Mouse (Mus musculus) hindbrain, embryonic 15.5 days (tissue): ENCODE measurements around the gene Susd5. TPM values are rescaled to one million over a fixed set of nuclear protein-coding genes. Genes with fewer than 3 reads are reported as not detected.

ENCODE experiments used
- ATAC-seq: fragments of 200-750 bp; cut with Nextera tagmentation; 2 replicates; pipeline ENCODE4 v1.8.0; 2017; ENCODE audit warnings: low read depth, moderate number of reproducible peaks, moderate TSS enrichment; ENCODE audit not compliant: low FRiP score
- H3K27ac ChIP-seq: fragments of 300-500 bp; sonication (generic); replicated peaks from 2 replicates; pipeline ENCODE4 v1.5.1; 2015; ENCODE audit warnings: mild to moderate bottlenecking, inconsistent platforms
- H3K27me3 ChIP-seq: fragments of 300-500 bp; sonication (generic); 2 replicates; pipeline ENCODE4 v1.6.1; 2015; ENCODE audit warnings: control low read depth, inconsistent platforms
- H3K36me3 ChIP-seq: fragments of 300-500 bp; sonication (generic); 2 replicates; pipeline ENCODE4 v1.6.1; 2015; ENCODE audit warnings: control low read depth, inconsistent platforms
- H3K4me1 ChIP-seq: fragments of 300-500 bp; sonication (generic); replicated peaks from 2 replicates; pipeline ENCODE4 v1.6.1; 2015; ENCODE audit warnings: control low read depth, inconsistent platforms
- H3K4me2 ChIP-seq: fragments of 300-500 bp; sonication (generic); 2 replicates; pipeline ENCODE4 v1.6.1; 2015; ENCODE audit warnings: moderate library complexity, mild to moderate bottlenecking, inconsistent platforms
- H3K4me3 ChIP-seq: fragments of 300-500 bp; sonication (generic); 2 replicates; pipeline ENCODE4 v1.5.1; 2015; ENCODE audit warnings: mild to moderate bottlenecking, inconsistent platforms
- H3K9ac ChIP-seq: fragments of 300-500 bp; sonication (generic); 2 replicates; pipeline ENCODE4 v1.6.1; 2015; ENCODE audit warnings: inconsistent platforms
- H3K9me3 ChIP-seq: fragments of 300-500 bp; sonication (generic); 2 replicates; pipeline ENCODE4 v1.6.1; 2016; ENCODE audit warnings: control low read depth, inconsistent platforms
- WGBS: fragments of 180-500 bp; shearing (Covaris S2); methylation state at CpG from one replicate; pipeline ENCODE4 v1.1.7; 2015; 5-methylcytosine and 5-hydroxymethylcytosine counted together
- polyA plus RNA-seq: library from polyadenylated mRNA; unstranded; fragments of >200 nt; fragmentation: Nextera tagmentation; extraction: Ambion mirVana; gene quantifications from 2 replicates; pipeline ENCODE4 v1.2.1, GENCODE M21; 2015

The Susd5 gene
- polyA plus RNA-seq, 1 experiment from 2014 or later, result 1.1 TPM

- WGBS, result under 1% methylated on average over 46 of the region's 52 CpGs
- peak; percentile 96 for ATAC-seq
- Histone ChIP-seq H3K4me3 (peak overlapping the region; percentile 53), H3K36me3 (no peaks in the 10 kb centered on the region), H3K4me1 (peaks cover 12% of the 10 kb centered on the region), H3K9me3 (no peaks in the 10 kb centered on the region), H3K9ac (peak overlapping the region; percentile 48), H3K27ac (peak overlapping the region; percentile 79), H3K27me3 (no peaks in the 10 kb centered on the region), H3K4me2 (peak overlapping the region; percentile 71)
Observed at GRCm38 (mm10) chr9:114026261-114026934, 30.5 kb upstream of the Susd5 start.

GRCm38 (mm10) chr9:114040945-114041344 is 16.0 kb upstream of the Susd5 start:
- ATAC-seq, result no peak
- WGBS, result 81% methylated on average over 4 of the region's 4 CpGs

GRCm38 (mm10) chr9:114042490-114042889 is 14.4 kb upstream of the Susd5 start:
- Histone ChIP-seq H3K9ac (no peak overlapping the region), H3K4me2 (no peak overlapping the region), H3K9me3 (no peaks in the 10 kb centered on the region), H3K4me1 (no peaks in the 10 kb centered on the region), H3K4me3 (no peak overlapping the region), H3K36me3 (no peaks in the 10 kb centered on the region), H3K27ac (no peak overlapping the region), H3K27me3 (no peaks in the 10 kb centered on the region)
- 37% methylated on average over 6 of the region's 6 CpGs for WGBS
- ATAC-seq, result 0 out of 2 replicates have a peak, but pooled peaks have one; percentile 61

More at GRCm38 (mm10) chr9:114040945-114041344, 16.0 kb upstream of the Susd5 start:
- Histone ChIP-seq H3K36me3 (no peaks in the 10 kb centered on the region), H3K9me3 (no peaks in the 10 kb centered on the region), H3K4me1 (no peaks in the 10 kb centered on the region), H3K27ac (no peak overlapping the region), H3K27me3 (no peaks in the 10 kb centered on the region), H3K9ac (no peak overlapping the region), H3K4me3 (no peak overlapping the region), H3K4me2 (no peak overlapping the region)

- Histone ChIP-seq H3K9me3 (no peaks in the 10 kb centered on the region), H3K4me2 (no peak overlapping the region), H3K36me3 (no peaks in the 10 kb centered on the region), H3K27ac (no peak overlapping the region), H3K9ac (no peak overlapping the region), H3K4me3 (no peak overlapping the region), H3K4me1 (no peaks in the 10 kb centered on the region), H3K27me3 (no peaks in the 10 kb centered on the region)
- no peak for ATAC-seq
- WGBS, result 61% methylated on average over 3 of the region's 3 CpGs
Observed at GRCm38 (mm10) chr9:114044446-114044845, 12.5 kb upstream of the Susd5 start.

- no peak for ATAC-seq
- Histone ChIP-seq H3K9ac (no peak within 1 kb of the TSS), H3K4me3 (no peak within 1 kb of the TSS), H3K27me3 (no peaks in the 10 kb centered on the region), H3K36me3 (no peaks in the 10 kb centered on the region), H3K27ac (no peak within 1 kb of the TSS), H3K9me3 (no peaks in the 10 kb centered on the region), H3K4me1 (no peaks in the 10 kb centered on the region), H3K4me2 (no peak within 1 kb of the TSS)
- WGBS, result 84% methylated on average over 10 of the region's 10 CpGs
Observed at GRCm38 (mm10) chr9:114046028-114046427, 10.9 kb upstream of the Susd5 start, which contains the start of gene Fbxl2. TSS of gene Fbxl2 (minus strand) at chr9:114046191.

- no peak for ATAC-seq
- H3K9me3 ChIP-seq, result no peaks in the 10 kb centered on the region
- no peak overlapping the region for H3K4me2 ChIP-seq
- H3K4me1 ChIP-seq, result no peaks in the 10 kb centered on the region
- 94% methylated on average over 7 of the region's 7 CpGs for WGBS
- no peaks in the 10 kb centered on the region for H3K36me3 ChIP-seq
- H3K9ac ChIP-seq, result no peak overlapping the region
- no peak overlapping the region for H3K4me3 ChIP-seq
- H3K27ac ChIP-seq, result no peak overlapping the region
- H3K27me3 ChIP-seq, result no peaks in the 10 kb centered on the region
Observed at GRCm38 (mm10) chr9:114046676-114047075, 10.3 kb upstream of the Susd5 start.

GRCm38 (mm10) chr9:114050106-114050505 is 6.8 kb upstream of the Susd5 start:
- no peak overlapping the region for H3K9ac ChIP-seq
- H3K27me3 ChIP-seq, result 0 out of 2 replicates have a peak, but pooled peaks cover 1% of the 10 kb centered on the region
- WGBS, result 85% methylated on average over 7 of the region's 7 CpGs
- no peaks in the 10 kb centered on the region for H3K36me3 ChIP-seq
- no peaks in the 10 kb centered on the region for H3K9me3 ChIP-seq
- ATAC-seq, result no peak
- H3K4me1 ChIP-seq, result no peaks in the 10 kb centered on the region
- no peak overlapping the region for H3K27ac ChIP-seq
- no peak overlapping the region for H3K4me2 ChIP-seq
- H3K4me3 ChIP-seq, result no peak overlapping the region

GRCm38 (mm10) chr9:114050778-114051177 is 6.2 kb upstream of the Susd5 start:
- Histone ChIP-seq H3K36me3 (no peaks in the 10 kb centered on the region), H3K9me3 (no peaks in the 10 kb centered on the region), H3K4me3 (no peak overlapping the region), H3K27me3 (0 out of 2 replicates have a peak, but pooled peaks cover 7% of the 10 kb centered on the region), H3K9ac (no peak overlapping the region), H3K27ac (no peak overlapping the region), H3K4me2 (no peak overlapping the region), H3K4me1 (no peaks in the 10 kb centered on the region)
- WGBS, result 90% methylated on average over 16 of the region's 16 CpGs
- no peak for ATAC-seq

- Histone ChIP-seq H3K9me3 (no peaks in the 10 kb centered on the region), H3K9ac (no peak overlapping the region), H3K27me3 (peaks cover 17% of the 10 kb centered on the region), H3K27ac (no peak overlapping the region), H3K4me1 (peaks cover 3% of the 10 kb centered on the region; the same call in 1 of the 2 replicates), H3K36me3 (no peaks in the 10 kb centered on the region), H3K4me2 (no peak overlapping the region), H3K4me3 (no peak overlapping the region)
- 80% methylated on average over 4 of the region's 4 CpGs for WGBS
- ATAC-seq, result no peak
Observed at GRCm38 (mm10) chr9:114052031-114052430, 4.9 kb upstream of the Susd5 start.

- H3K9me3 ChIP-seq, result no peaks in the 10 kb centered on the region
- no peak overlapping the region for H3K27ac ChIP-seq
- H3K27me3 ChIP-seq, result peaks cover 25% of the 10 kb centered on the region
- no peak for ATAC-seq
- no peak overlapping the region for H3K4me3 ChIP-seq
- no peaks in the 10 kb centered on the region for H3K36me3 ChIP-seq
- H3K9ac ChIP-seq, result no peak overlapping the region
- WGBS, result 79% methylated on average over 6 of the region's 6 CpGs
- H3K4me1 ChIP-seq, result peaks cover 8% of the 10 kb centered on the region; the same call in 1 of the 2 replicates
- H3K4me2 ChIP-seq, result no peak overlapping the region
Observed at GRCm38 (mm10) chr9:114052866-114053265, 4.1 kb upstream of the Susd5 start.

- no peaks in the 10 kb centered on the region for H3K27me3 ChIP-seq
- no peak overlapping the region for H3K9ac ChIP-seq
- no peaks in the 10 kb centered on the region for H3K4me1 ChIP-seq
- ATAC-seq, result no peak
- no peak overlapping the region for H3K4me2 ChIP-seq
- H3K36me3 ChIP-seq, result no peaks in the 10 kb centered on the region
- 55% methylated on average over 12 of the region's 12 CpGs for WGBS
- no peak overlapping the region for H3K4me3 ChIP-seq
- no peaks in the 10 kb centered on the region for H3K9me3 ChIP-seq
- H3K27ac ChIP-seq, result no peak overlapping the region
Observed at GRCm38 (mm10) chr9:114068494-114069053, 11.6 kb downstream of the Susd5 start.

GRCm38 (mm10) chr9:114069372-114069771 is 12.4 kb downstream of the Susd5 start:
- 75% methylated on average over 6 of the region's 6 CpGs for WGBS

More at GRCm38 (mm10) chr9:114069372-114069771, 12.4 kb downstream of the Susd5 start:
- H3K9me3 ChIP-seq, result no peaks in the 10 kb centered on the region
- no peaks in the 10 kb centered on the region for H3K4me1 ChIP-seq
- no peaks in the 10 kb centered on the region for H3K36me3 ChIP-seq
- no peak overlapping the region for H3K9ac ChIP-seq
- H3K4me2 ChIP-seq, result no peak overlapping the region
- no peak for ATAC-seq
- no peak overlapping the region for H3K4me3 ChIP-seq
- H3K27me3 ChIP-seq, result no peaks in the 10 kb centered on the region
- no peak overlapping the region for H3K27ac ChIP-seq
